Mouse (Mus musculus): Measurements from ENCODE around the gene Dpp9. TPM values are rescaled to one million over a fixed set of nuclear protein-coding genes. Genes with fewer than 3 reads are reported as not detected.

Gene Dpp9
- 26.2 and 27.6 TPM in 2 replicates for polyA plus RNA-seq (2014; fragmentation: Nextera tagmentation; extraction: Ambion mirVana)

GRCm38 (mm10) chr17:56218377-56219191, at the start of gene Dpp9:
TSS of gene Dpp9 (minus strand) at chr17:56218905.
- ATAC-seq (ENCODE audit: low FRiP score): peak; percentile 100
- peak within 1 kb of the TSS; percentile 89 for H3K9ac ChIP-seq (ENCODE audit: low read depth, low read length)
- H3K4me3 ChIP-seq (ENCODE audit: low read depth, low read length): peak within 1 kb of the TSS; percentile 71
- peak within 1 kb of the TSS; percentile 78 for H3K4me2 ChIP-seq (replicated peaks; ENCODE audit: low read depth, low read length)
- peak within 1 kb of the TSS; percentile 83 for H3K27ac ChIP-seq (ENCODE audit: low read depth, low read length)
- peak; percentile 89 for DNase-seq (ENCODE audit: low spot score)
- H3K9me3 ChIP-seq (ENCODE audit: control insufficient read depth, low read length): no peaks in the 10 kb centered on the region
- no peaks in the 10 kb centered on the region for H3K36me3 ChIP-seq (ENCODE audit: control insufficient read depth, insufficient read depth, low read length)
- WGBS: under 1% methylated on average over 68 of the region's 78 CpGs
- no peaks in the 10 kb centered on the region for H3K27me3 ChIP-seq (ENCODE audit: control insufficient read depth, insufficient read depth, low read length)
- peaks cover 8% of the 10 kb centered on the region for H3K4me1 ChIP-seq (replicated peaks; ENCODE audit: control insufficient read depth, insufficient read depth, low read length)

- no peak for ATAC-seq (ENCODE audit: low FRiP score)
Measured at GRCm38 (mm10) chr17:56266271-56266670, 47.6 kb upstream of the Dpp9 start.

GRCm38 (mm10) chr17:56265869-56266268, 47.2 kb upstream of the Dpp9 start:
- DNase-seq (ENCODE audit: low spot score) (no peak), ATAC-seq (ENCODE audit: low FRiP score) (no peak)
- Histone ChIP-seq H3K27me3 (ENCODE audit: control insufficient read depth, insufficient read depth, low read length) (no peaks in the 10 kb centered on the region), H3K9me3 (ENCODE audit: control insufficient read depth, low read length) (no peaks in the 10 kb centered on the region), H3K27ac (ENCODE audit: low read depth, low read length) (no peak overlapping the region), H3K4me3 (ENCODE audit: low read depth, low read length) (no peak overlapping the region), H3K4me2 (replicated peaks; ENCODE audit: low read depth, low read length) (no peak overlapping the region), H3K9ac (ENCODE audit: low read depth, low read length) (no peak overlapping the region), H3K4me1 (replicated peaks; ENCODE audit: control insufficient read depth, insufficient read depth, low read length) (no peaks in the 10 kb centered on the region), H3K36me3 (ENCODE audit: control insufficient read depth, insufficient read depth, low read length) (no peaks in the 10 kb centered on the region)
- WGBS: 90% methylated on average over 3 of the region's 3 CpGs

More at GRCm38 (mm10) chr17:56266271-56266670, 47.6 kb upstream of the Dpp9 start:
- Histone ChIP-seq H3K4me3 (ENCODE audit: low read depth, low read length) (no peak overlapping the region), H3K4me2 (replicated peaks; ENCODE audit: low read depth, low read length) (no peak overlapping the region), H3K4me1 (replicated peaks; ENCODE audit: control insufficient read depth, insufficient read depth, low read length) (no peaks in the 10 kb centered on the region), H3K9ac (ENCODE audit: low read depth, low read length) (no peak overlapping the region), H3K27ac (ENCODE audit: low read depth, low read length) (no peak overlapping the region), H3K9me3 (ENCODE audit: control insufficient read depth, low read length) (no peaks in the 10 kb centered on the region), H3K36me3 (ENCODE audit: control insufficient read depth, insufficient read depth, low read length) (0 out of 2 replicates have a peak, but pooled peaks cover under 1% of the 10 kb centered on the region), H3K27me3 (ENCODE audit: control insufficient read depth, insufficient read depth, low read length) (no peaks in the 10 kb centered on the region)
- 68% methylated on average over 3 of the region's 3 CpGs for WGBS
- no peak for DNase-seq (ENCODE audit: low spot score)

GRCm38 (mm10) chr17:56265011-56265410, 46.3 kb upstream of the Dpp9 start:
- no peaks in the 10 kb centered on the region for H3K27me3 ChIP-seq (ENCODE audit: control insufficient read depth, insufficient read depth, low read length)
- H3K4me3 ChIP-seq (ENCODE audit: low read depth, low read length): no peak overlapping the region
- H3K36me3 ChIP-seq (ENCODE audit: control insufficient read depth, insufficient read depth, low read length): peaks cover 3% of the 10 kb centered on the region; the same call in 1 of the 2 replicates
- ATAC-seq (ENCODE audit: low FRiP score) (no peak), DNase-seq (ENCODE audit: low spot score) (no peak)
- H3K4me1 ChIP-seq (replicated peaks; ENCODE audit: control insufficient read depth, insufficient read depth, low read length): no peaks in the 10 kb centered on the region
- H3K9ac ChIP-seq (ENCODE audit: low read depth, low read length): no peak overlapping the region
- no peaks in the 10 kb centered on the region for H3K9me3 ChIP-seq (ENCODE audit: control insufficient read depth, low read length)
- no peak overlapping the region for H3K4me2 ChIP-seq (replicated peaks; ENCODE audit: low read depth, low read length)
- H3K27ac ChIP-seq (ENCODE audit: low read depth, low read length): no peak overlapping the region
- WGBS: 97% methylated on average over 4 of the region's 4 CpGs

GRCm38 (mm10) chr17:56264020-56264419, 45.3 kb upstream of the Dpp9 start:
- WGBS: 22% methylated on average over 8 of the region's 8 CpGs
- peaks cover 6% of the 10 kb centered on the region; the same call in 1 of the 2 replicates for H3K36me3 ChIP-seq (ENCODE audit: control insufficient read depth, insufficient read depth, low read length)
- no peak overlapping the region for H3K4me2 ChIP-seq (replicated peaks; ENCODE audit: low read depth, low read length)

GRCm38 (mm10) chr17:56262645-56263094, 44.0 kb upstream of the Dpp9 start:
- Histone ChIP-seq H3K4me3 (ENCODE audit: low read depth, low read length) (no peak overlapping the region), H3K9ac (ENCODE audit: low read depth, low read length) (no peak overlapping the region), H3K27me3 (ENCODE audit: control insufficient read depth, insufficient read depth, low read length) (no peaks in the 10 kb centered on the region), H3K27ac (ENCODE audit: low read depth, low read length) (no peak overlapping the region), H3K4me2 (replicated peaks; ENCODE audit: low read depth, low read length) (no peak overlapping the region), H3K9me3 (ENCODE audit: control insufficient read depth, low read length) (no peaks in the 10 kb centered on the region), H3K4me1 (replicated peaks; ENCODE audit: control insufficient read depth, insufficient read depth, low read length) (peaks cover 2% of the 10 kb centered on the region; the same call in 1 of the 2 replicates), H3K36me3 (ENCODE audit: control insufficient read depth, insufficient read depth, low read length) (peaks cover 6% of the 10 kb centered on the region; the same call in 1 of the 2 replicates)
- DNase-seq (ENCODE audit: low spot score) (no peak), ATAC-seq (ENCODE audit: low FRiP score) (no peak)
- WGBS: 90% methylated on average over 3 of the region's 3 CpGs

More at GRCm38 (mm10) chr17:56264020-56264419, 45.3 kb upstream of the Dpp9 start:
- Histone ChIP-seq H3K4me3 (ENCODE audit: low read depth, low read length) (no peak overlapping the region), H3K9me3 (ENCODE audit: control insufficient read depth, low read length) (no peaks in the 10 kb centered on the region), H3K27ac (ENCODE audit: low read depth, low read length) (no peak overlapping the region), H3K27me3 (ENCODE audit: control insufficient read depth, insufficient read depth, low read length) (no peaks in the 10 kb centered on the region), H3K9ac (ENCODE audit: low read depth, low read length) (no peak overlapping the region), H3K4me1 (replicated peaks; ENCODE audit: control insufficient read depth, insufficient read depth, low read length) (0 out of 2 replicates have a peak, but pooled peaks cover 2% of the 10 kb centered on the region)
- DNase-seq (ENCODE audit: low spot score) (peak; percentile 85), ATAC-seq (ENCODE audit: low FRiP score) (peak; percentile 77)

GRCm38 (mm10) chr17:56261166-56261565, 42.5 kb upstream of the Dpp9 start:
- Histone ChIP-seq H3K4me1 (replicated peaks; ENCODE audit: control insufficient read depth, insufficient read depth, low read length) (peaks cover 5% of the 10 kb centered on the region; the same call in 1 of the 2 replicates), H3K4me3 (ENCODE audit: low read depth, low read length) (no peak overlapping the region), H3K4me2 (replicated peaks; ENCODE audit: low read depth, low read length) (no peak overlapping the region), H3K27me3 (ENCODE audit: control insufficient read depth, insufficient read depth, low read length) (no peaks in the 10 kb centered on the region), H3K27ac (ENCODE audit: low read depth, low read length) (no peak overlapping the region), H3K9me3 (ENCODE audit: control insufficient read depth, low read length) (no peaks in the 10 kb centered on the region), H3K36me3 (ENCODE audit: control insufficient read depth, insufficient read depth, low read length) (peaks cover 6% of the 10 kb centered on the region; the same call in 1 of the 2 replicates), H3K9ac (ENCODE audit: low read depth, low read length) (no peak overlapping the region)
- WGBS: 90% methylated on average over 3 of the region's 3 CpGs
- DNase-seq (ENCODE audit: low spot score): no peak
- no peak for ATAC-seq (ENCODE audit: low FRiP score)

- Histone ChIP-seq H3K9ac (ENCODE audit: low read depth, low read length) (no peak overlapping the region), H3K27me3 (ENCODE audit: control insufficient read depth, insufficient read depth, low read length) (no peaks in the 10 kb centered on the region), H3K36me3 (ENCODE audit: control insufficient read depth, insufficient read depth, low read length) (peaks cover 6% of the 10 kb centered on the region; the same call in 1 of the 2 replicates), H3K27ac (ENCODE audit: low read depth, low read length) (no peak overlapping the region), H3K9me3 (ENCODE audit: control insufficient read depth, low read length) (no peaks in the 10 kb centered on the region), H3K4me3 (ENCODE audit: low read depth, low read length) (no peak overlapping the region), H3K4me1 (replicated peaks; ENCODE audit: control insufficient read depth, insufficient read depth, low read length) (peaks cover 5% of the 10 kb centered on the region; the same call in 1 of the 2 replicates), H3K4me2 (replicated peaks; ENCODE audit: low read depth, low read length) (no peak overlapping the region)
- no peak for ATAC-seq (ENCODE audit: low FRiP score)
- no peak for DNase-seq (ENCODE audit: low spot score)
- WGBS: 91% methylated on average over 10 of the region's 10 CpGs
Measured at GRCm38 (mm10) chr17:56259301-56260037, 40.8 kb upstream of the Dpp9 start.
